Mouse (Mus musculus) frontal cortex, postnatal 14 days (tissue): ENCODE measurements around the gene Slc22a12.
A peak's percentile ranks its signal among the peaks of the same experiment; 100 is the strongest.

ENCODE experiments used
- DNase-seq, 2 experiments: peaks; one replicate each; pipeline ENCODE4 v3.0.0; 2022; ENCODE audit warnings: low spot score in 2 of 2

Slc22a12 gene

GRCm38 (mm10) chr19:6542367-6543034 is at the start of gene Slc22a12:
Gene Slc22a12 (minus strand): TSS chr19:6543032.
- DNase-seq = no peak

DNA sequence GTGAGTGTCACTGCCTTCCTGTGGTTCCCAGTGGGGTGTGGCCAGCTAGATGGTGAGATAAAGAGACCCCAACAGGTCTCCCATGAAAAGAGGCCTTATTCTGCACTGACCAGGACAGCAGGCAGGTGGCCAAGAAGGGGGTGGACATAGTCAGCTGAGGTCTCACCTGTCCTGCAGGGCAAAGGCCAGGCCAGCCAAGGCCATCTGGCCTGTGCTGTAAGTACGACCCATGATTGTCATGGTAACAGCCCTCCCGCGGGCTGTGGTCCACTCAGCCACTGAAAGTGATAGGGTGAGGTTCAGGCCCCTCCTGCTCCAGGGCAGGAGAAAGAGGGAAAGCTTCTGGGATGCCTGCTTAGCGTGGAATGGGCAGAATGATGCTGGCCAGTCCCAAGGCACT is 29.2 kb upstream of the Slc22a12 start:
- DNase-seq = no peak

DNA sequence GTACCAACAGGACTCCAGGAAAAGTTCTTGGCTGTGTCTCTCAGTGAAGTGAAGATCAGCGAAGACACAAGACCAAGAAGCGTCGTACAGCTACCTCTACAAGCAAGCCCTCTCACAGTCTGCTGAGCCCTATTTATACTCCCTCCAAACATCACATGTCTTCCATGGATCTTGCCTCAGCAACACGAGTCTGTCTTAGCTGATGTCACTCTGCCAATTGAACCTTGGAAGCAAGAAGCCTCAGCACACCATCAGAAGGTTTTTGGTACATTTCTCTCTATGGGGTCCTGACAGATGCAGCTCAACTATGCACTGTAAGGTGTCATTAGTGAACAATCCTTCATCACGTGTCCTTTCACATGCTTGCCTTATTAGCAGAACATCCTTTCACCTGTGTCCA is 28.6 kb upstream of the Slc22a12 start:
- DNase-seq = no peak

DNA sequence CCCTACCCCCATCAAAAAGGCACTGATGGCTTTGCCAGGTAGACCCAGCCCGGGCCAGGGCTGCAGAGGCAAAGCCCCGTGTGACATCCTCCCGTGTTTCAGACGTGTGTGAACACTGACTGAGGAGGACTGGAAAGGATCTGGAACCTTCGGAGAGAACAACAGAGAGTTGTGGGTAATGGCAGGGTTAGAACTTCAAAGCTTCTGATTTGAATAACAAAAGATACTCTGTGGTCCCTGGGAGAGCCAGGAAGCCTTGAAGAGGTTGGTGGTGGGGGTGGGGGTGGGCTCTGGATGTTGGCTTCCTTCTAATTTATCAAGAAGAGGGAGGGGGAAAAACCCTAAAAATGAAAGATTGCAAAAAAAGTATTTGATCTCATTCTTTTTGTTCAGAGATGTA is 26.7 kb upstream of the Slc22a12 start:
- DNase-seq = no peak

DNA sequence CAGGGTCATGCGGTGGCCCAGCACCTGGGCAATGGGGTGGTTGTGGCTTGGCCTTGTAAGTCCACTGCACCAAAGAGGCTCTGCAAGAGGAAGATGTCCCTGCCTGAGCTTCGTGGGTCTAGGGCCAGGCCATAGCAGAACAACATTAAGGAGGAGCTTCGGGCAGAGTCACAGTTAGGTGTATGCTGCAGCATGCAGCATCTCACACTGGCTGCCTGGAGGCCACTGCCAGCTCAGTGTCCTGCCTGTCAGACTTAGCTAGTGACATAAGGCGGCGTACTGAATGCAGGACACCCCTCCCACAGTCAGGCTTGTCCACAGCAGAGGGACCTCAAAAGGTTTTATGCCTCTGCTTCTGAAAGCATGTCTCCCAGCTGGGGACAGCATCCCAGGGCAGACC is 26.2 kb upstream of the Slc22a12 start:
- no peak for DNase-seq

DNA sequence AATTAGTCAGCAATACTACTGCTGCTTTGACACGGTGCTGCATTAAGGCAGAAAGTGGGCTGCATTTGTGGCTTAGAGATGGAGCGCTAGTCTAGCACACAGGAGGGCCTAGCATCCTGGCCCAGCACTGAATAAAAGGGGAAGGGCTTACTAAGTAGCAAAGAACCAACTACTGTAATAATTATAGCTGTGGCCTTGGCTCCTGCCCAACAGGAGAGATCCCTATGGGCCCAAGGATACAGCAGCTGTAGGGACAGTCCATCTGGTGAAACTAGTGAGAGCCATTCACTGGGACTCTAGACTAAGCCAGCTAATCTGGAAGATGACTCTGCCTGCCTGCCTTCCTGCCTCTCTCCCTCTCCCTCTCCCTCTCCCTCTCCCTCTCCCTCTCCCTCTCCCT is 23.6 kb upstream of the Slc22a12 start:
- DNase-seq = no peak

DNA sequence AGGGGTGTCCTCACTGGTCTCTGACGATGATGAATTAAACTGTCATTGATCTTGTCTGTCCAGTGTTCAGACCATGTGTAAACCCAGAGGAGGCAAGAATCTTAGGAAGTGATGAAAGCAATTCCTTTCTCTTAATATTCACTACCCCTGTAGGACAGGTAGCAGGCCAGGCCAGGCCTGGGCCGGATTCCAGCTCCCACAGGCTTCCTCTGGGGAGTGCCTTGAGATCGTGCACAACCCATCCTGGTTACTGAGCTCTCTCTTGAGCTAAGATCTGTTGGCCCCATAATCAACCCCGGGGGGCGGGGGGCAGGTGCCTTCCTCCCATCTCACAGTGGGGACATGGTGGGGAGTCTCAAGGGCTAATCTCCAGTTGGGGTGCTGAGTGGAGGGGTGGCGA is 22.3 kb upstream of the Slc22a12 start:
- no peak for DNase-seq

DNA sequence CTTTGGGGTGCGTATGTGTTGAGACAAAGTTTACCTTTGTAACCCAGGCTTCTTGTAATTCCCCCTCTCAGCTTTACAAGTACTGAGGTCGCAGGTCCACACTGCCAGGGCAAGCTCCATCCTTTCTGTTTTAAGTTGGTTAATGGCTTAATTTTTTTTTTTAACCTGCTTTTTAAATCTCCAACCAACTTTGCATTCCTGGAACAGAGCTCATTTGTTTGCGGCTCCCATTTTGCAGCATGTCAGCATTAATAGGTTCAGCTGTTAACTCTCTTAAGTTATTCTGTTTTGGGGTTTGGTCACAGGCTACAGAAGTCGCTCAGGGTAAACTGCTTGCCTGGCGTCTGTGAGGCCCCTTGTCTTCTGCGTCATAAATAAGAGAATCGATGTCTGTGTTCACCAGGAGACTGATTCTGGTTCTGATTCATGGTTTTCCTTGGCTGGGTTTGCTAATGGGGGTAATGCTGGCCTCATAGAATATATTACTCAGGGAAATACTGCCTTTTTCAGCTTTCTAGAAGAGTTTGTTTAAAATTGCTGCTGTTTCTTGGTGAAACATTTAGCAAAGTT is 17.5 kb upstream of the Slc22a12 start:
- no peak for DNase-seq

DNA sequence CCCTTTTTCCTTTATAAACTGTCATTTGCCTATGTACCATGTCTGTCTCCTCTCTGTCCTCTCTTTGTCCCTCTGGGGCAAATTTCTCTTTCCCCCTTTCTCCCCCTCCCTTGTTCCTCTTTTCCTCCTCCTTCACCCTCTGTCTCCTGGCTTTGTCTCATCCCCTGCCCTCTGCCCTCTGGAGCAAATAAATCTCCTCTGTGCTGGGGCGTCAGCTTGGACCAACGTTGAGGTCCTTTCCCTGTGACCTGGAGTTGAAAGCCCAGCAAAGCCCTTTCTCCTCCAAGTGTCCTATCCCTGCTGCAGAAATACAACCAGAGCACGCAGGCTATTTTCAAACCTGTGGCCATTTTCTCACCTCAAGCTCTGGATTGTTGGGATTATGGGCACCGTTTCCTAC is 16.7 kb upstream of the Slc22a12 start:
- DNase-seq = no peak

DNA sequence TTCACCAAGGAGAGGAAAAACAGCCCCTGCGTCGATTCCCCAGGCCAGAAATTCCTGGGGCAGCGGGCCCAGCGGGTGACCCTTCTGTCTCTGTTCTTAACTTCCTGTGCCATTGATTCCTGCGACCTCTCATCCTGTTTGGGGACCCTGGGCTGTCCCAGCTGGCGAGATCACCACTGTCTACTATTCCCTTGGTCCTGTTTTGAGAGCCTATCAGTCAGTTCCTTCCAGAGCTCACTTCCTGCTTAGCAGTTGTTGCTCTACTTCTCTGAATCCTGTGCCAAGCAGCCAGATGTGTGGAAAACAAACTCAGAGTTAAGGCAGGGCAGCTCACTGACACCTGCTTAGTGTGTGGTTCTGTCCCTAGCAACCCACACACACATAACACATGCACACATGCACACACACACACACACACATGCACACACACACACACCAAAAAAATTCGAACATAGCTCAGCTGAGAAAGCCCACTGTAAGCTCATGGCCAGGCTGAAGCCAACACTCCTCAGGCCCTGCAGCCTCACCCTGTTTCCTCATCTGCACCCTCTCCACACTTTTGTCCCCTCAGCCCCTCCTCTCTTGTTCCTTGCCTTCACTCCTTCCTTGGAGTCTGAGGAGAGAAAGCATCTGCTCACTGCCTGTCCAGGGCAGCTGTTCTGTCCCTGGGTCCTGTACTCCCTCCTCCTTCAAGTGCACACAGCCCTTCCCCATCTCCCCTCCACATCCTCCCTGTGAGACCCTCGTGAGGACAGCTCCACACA is 11.2 kb upstream of the Slc22a12 start:
- DNase-seq = no peak

DNA sequence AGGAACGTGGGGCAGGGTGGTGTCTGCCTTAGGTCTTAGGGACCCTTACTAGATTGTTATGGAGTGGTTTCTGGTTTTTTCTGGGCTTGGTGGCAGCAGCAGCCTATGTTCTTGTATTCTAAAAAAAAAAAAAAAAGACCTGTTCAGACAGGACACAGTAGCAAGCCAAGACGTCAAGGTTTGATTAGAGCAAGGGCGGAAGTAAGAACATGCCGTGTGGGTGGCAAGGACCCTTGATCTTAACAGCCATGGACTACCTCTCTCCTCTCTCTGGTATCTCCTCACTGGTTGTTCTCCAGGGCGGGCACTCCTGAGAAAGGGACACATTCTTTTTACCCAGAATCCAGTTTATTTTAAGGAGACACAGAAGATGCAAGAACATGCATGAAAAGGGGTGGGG is 10.3 kb upstream of the Slc22a12 start:
- DNase-seq = no peak

- DNase-seq = peak in 1 of 2 experiments; percentile 66
These were observed 9.6 kb upstream of the Slc22a12 start for GRCm38 (mm10) chr19:6552302-6553028.

GRCm38 (mm10) chr19:6551215-6551614 is 8.4 kb upstream of the Slc22a12 start:
- no peak for DNase-seq

DNA sequence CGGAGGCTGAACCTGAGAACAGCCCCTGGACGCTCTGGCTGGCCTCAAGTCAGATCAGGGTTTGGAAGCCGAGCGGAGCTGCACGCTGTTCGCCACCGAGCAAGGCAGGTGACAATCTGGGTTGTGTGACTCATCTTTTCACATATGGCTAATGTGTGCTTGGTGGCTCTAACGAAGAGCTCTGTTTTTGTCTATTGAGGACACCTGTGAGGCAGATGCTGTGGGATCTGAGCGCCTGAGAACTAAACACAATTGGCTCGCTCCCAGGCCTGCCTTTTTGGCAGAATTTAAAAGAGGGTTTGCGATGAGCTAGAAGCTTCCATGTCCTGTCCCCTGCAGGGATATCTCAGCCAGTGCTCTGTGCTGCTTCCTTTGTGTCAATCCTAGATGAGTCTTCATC is 6.7 kb upstream of the Slc22a12 start:
- DNase-seq = no peak

GRCm38 (mm10) chr19:6548431-6549410 is 5.9 kb upstream of the Slc22a12 start:
- DNase-seq = no peak

- DNase-seq = no peak
These were observed 5.0 kb upstream of the Slc22a12 start for GRCm38 (mm10) chr19:6547801-6548200.

GRCm38 (mm10) chr19:6546096-6546495 is 3.3 kb upstream of the Slc22a12 start:
- DNase-seq = no peak

DNA sequence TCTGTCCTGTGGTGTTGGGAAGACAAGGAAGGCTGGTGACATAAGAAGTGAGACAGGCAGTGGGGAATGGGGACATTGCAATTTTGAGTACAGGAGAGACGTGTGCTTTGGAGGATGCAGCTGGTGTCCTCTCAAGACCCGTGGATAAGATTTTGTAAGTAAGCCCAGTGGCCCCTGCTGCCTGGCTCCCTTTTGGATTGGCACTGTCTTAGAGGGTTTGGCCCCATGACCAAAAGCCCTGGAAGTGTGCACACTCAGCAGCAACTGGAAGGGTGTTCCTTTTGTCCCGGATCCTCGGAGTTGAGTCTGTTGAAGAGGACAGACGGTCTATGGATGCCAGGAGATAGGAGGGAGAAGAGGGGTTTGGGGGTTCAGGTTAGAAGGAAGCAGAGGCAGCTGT is 2.6 kb upstream of the Slc22a12 start:
- DNase-seq = no peak

- DNase-seq = no peak
These were observed 1.9 kb upstream of the Slc22a12 start for GRCm38 (mm10) chr19:6544712-6545111.

DNA sequence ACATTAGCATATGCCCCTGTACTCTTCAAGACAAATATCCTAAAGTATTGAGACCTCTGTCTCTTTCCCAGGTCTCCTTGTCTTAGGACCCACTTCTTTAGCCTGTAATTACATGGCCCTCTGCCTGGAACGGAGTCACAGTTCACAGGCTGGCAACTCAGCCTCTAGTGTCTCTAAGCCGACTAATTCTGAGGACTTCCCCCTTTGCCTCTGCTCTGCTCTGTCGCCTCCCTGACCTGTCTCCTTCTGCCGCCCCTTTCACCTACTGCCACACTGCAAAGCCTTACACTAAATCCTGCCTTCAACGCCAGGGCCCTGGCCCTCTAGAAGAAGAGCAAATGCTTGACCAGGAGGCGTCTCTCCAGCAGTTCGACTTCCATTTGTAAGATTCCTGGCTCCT is 686 bp upstream of the Slc22a12 start:
- no peak for DNase-seq

- no peak for DNase-seq
These were observed 177 bp upstream of the Slc22a12 start for GRCm38 (mm10) chr19:6543035-6543383.
